Mouse (Mus musculus) hindbrain, embryonic 13.5 days (tissue): ENCODE data around the gene Pin1. TPM values are rescaled to one million over a fixed set of nuclear protein-coding genes. Genes with fewer than 3 reads are reported as not detected.
A peak's percentile ranks its signal among the peaks of the same experiment; 100 is the strongest.

Experiments used
- ATAC-seq: fragments of 200-750 bp; cut with Nextera tagmentation; 2 replicates; pipeline ENCODE4 v1.8.0; 2017; ENCODE audit warnings: moderate TSS enrichment; ENCODE audit not compliant: low FRiP score
- H3K27ac ChIP-seq: fragments of 300-500 bp; sonication (generic); 2 replicates; pipeline ENCODE4 v1.5.1; 2015; ENCODE audit warnings: inconsistent platforms, mild to moderate bottlenecking, moderate library complexity
- H3K27me3 ChIP-seq: fragments of 300-500 bp; sonication (generic); 2 replicates; pipeline ENCODE4 v1.6.1; 2015; ENCODE audit warnings: mild to moderate bottlenecking, inconsistent platforms
- H3K36me3 ChIP-seq: fragments of 300-500 bp; sonication (generic); 2 replicates; pipeline ENCODE4 v1.6.1; 2015; ENCODE audit warnings: mild to moderate bottlenecking, inconsistent platforms
- H3K4me1 ChIP-seq: fragments of 300-500 bp; sonication (generic); replicated peaks from 2 replicates; pipeline ENCODE4 v1.6.1; 2015; ENCODE audit warnings: inconsistent platforms
- H3K4me2 ChIP-seq: fragments of 300-500 bp; sonication (generic); 2 replicates; pipeline ENCODE4 v1.6.1; 2015; ENCODE audit warnings: inconsistent platforms, mild to moderate bottlenecking, moderate library complexity
- H3K4me3 ChIP-seq: fragments of 300-500 bp; sonication (generic); 2 replicates; pipeline ENCODE4 v1.5.1; 2015; ENCODE audit warnings: mild to moderate bottlenecking, inconsistent platforms
- H3K9ac ChIP-seq: fragments of 300-500 bp; sonication (generic); 2 replicates; pipeline ENCODE4 v1.6.1; 2015; ENCODE audit warnings: mild to moderate bottlenecking, inconsistent platforms
- H3K9me3 ChIP-seq: fragments of 300-500 bp; sonication (generic); 2 replicates; pipeline ENCODE4 v1.6.1; 2016; ENCODE audit warnings: inconsistent platforms
- WGBS: fragments of 180-500 bp; shearing (Covaris S2); methylation state at CpG from one replicate; pipeline ENCODE4 v1.1.7; 2015; 5-methylcytosine and 5-hydroxymethylcytosine counted together
- polyA plus RNA-seq: library from polyadenylated mRNA; unstranded; fragments of >200 nt; fragmentation: Nextera tagmentation; extraction: Ambion mirVana; gene quantifications from 2 replicates; pipeline ENCODE4 v1.2.1, GENCODE M21; 2015

Pin1 gene
- polyA plus RNA-seq, 1 experiment from 2014 or later, result 61.5 TPM

- H3K4me2 ChIP-seq, result 0 out of 2 replicates have a peak overlapping the region, but pooled peaks have one; percentile 10
- H3K27me3 ChIP-seq, result no peaks in the 10 kb centered on the region
- peaks cover 58% of the 10 kb centered on the region for H3K4me1 ChIP-seq
- H3K4me3 ChIP-seq, result no peak overlapping the region
- H3K27ac ChIP-seq, result peak overlapping the region; percentile 93
- peak overlapping the region; percentile 46 for H3K9ac ChIP-seq
- H3K9me3 ChIP-seq, result no peaks in the 10 kb centered on the region
- ATAC-seq, result peak; percentile 44
- H3K36me3 ChIP-seq, result peaks cover 61% of the 10 kb centered on the region
- 47% methylated on average over 2 of the region's 2 CpGs for WGBS
These were observed 12.5 kb downstream of the Pin1 start for GRCm38 (mm10) chr9:20664366-20664765.

DNA sequence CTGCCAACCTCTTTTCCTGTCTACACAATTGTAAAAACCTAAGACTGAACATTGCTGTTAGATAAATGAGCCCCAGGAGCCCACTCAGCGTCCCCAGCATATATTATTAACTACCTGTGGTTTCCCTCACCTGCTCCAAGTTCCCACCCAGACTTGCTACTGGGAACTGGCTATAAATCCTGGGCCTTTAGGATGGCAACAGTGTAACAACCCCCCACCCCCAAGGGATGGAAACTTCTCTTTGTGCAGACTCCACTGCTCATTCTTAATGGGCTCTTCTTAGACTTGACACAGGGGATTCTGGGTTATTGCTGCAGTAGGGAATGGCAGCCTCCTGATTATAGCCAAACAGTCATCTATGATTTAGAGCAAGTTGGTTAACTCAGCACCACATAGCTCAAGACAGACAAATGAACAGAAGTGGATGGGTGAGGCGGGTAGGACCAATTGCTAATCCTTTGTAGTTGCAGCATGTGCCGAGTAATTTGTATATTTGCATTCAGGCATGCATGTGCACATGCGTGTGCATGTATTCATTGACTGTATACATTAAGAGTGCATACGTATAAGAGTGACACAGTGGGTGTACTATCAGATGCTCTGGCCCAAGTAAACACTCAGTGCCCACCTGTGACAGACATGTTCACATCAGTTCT, 13.2 kb downstream of the Pin1 start:
- no peak for ATAC-seq
- Histone ChIP-seq H3K27me3 (no peaks in the 10 kb centered on the region), H3K9ac (no peak overlapping the region), H3K27ac (peak overlapping the region; percentile 93), H3K4me1 (peaks cover 58% of the 10 kb centered on the region), H3K4me2 (no peak overlapping the region), H3K36me3 (peaks cover 65% of the 10 kb centered on the region), H3K9me3 (no peaks in the 10 kb centered on the region), H3K4me3 (no peak overlapping the region)
- 74% methylated on average over 5 of the region's 5 CpGs for WGBS

DNA sequence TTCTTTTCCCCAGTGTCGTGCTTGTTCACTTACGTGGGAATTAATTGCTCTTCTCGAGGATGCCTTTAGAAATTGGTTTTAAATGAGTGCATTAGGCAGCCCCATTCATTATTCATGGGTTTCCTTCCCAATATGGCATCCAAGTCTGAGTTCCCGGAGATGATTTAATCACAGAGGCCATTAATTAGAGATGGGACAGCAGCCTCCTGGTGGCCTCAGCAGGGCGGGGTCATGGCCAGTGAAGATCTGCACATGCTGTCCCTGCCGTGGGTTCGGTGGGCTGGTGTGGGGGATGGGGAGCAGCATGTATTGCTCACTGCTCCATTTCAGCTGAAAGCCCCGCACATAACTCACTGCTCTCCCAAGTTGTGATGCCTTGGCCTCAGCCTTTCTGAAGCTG, 14.0 kb downstream of the Pin1 start:
- no peak for ATAC-seq
- H3K4me2 ChIP-seq, result no peak overlapping the region
- 9% methylated on average over 8 of the region's 8 CpGs for WGBS

DNA sequence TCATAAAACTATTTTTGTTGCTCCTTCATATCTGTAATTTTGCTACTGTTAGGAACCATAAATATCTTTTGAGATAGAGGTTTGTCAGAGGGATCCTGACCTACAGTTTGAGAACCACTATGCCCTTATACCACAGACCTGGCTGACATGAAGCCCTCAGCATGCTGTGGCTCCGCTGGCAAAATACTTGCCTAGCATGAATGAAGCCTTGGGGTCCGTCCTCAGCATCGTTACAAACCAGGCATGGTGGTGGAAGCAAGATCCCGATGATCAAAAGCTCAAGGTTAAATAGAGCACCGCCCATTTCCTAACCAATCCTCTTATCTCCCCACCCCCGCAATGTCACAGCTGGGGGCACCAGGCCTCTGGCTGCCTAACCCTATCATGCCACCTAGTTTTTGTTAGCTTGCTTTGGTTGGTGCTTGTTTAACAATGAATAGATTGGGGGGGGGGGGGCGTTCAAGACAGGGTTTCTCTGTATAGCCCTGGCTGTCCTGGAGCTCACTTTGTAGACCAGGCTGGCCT, 14.7 kb downstream of the Pin1 start:
- Histone ChIP-seq H3K27me3 (no peaks in the 10 kb centered on the region), H3K4me3 (no peak overlapping the region), H3K9me3 (no peaks in the 10 kb centered on the region), H3K4me2 (no peak overlapping the region), H3K27ac (peak overlapping the region; percentile 93), H3K9ac (no peak overlapping the region), H3K4me1 (peaks cover 58% of the 10 kb centered on the region), H3K36me3 (peaks cover 59% of the 10 kb centered on the region)
- no peak for ATAC-seq
- whole genome bisulfite sequencing, result 17% methylated on average over 6 of the region's 7 CpGs

More for the DNA sequence above, 14.0 kb downstream of the Pin1 start:
- Histone ChIP-seq H3K27ac (peak overlapping the region; percentile 93), H3K4me3 (no peak overlapping the region), H3K9me3 (no peaks in the 10 kb centered on the region), H3K27me3 (no peaks in the 10 kb centered on the region), H3K36me3 (peaks cover 61% of the 10 kb centered on the region), H3K9ac (no peak overlapping the region), H3K4me1 (peaks cover 58% of the 10 kb centered on the region)

GRCm38 (mm10) chr9:20668065-20668464, 16.2 kb downstream of the Pin1 start:
- Histone ChIP-seq H3K4me1 (peaks cover 44% of the 10 kb centered on the region), H3K4me2 (no peak overlapping the region), H3K36me3 (peaks cover 58% of the 10 kb centered on the region), H3K9me3 (no peaks in the 10 kb centered on the region), H3K27ac (no peak overlapping the region), H3K4me3 (no peak overlapping the region), H3K9ac (no peak overlapping the region), H3K27me3 (no peaks in the 10 kb centered on the region)
- 95% methylated on average over 22 of the region's 22 CpGs for WGBS
- ATAC-seq, result no peak

DNA sequence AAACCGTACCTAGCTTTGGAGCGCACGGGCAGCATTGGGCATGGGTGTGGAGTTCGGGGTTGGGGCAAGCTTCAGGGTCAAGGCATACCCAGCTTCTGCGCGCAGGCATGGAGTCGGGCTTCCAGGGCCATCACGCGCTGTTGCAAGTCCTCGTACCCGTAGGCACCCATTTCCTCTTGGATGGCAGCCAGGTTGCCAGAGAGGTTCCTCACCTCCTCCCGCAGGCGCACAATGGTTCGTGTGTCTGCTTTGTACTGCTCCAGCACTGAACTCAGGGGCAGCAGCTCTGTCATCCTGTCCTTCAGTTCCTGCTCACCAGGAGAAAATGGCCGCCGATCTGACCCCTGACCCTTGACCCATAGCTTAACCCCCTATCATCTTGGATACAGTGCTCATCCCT, 20.2 kb downstream of the Pin1 start:
- Histone ChIP-seq H3K27me3 (no peaks in the 10 kb centered on the region), H3K4me2 (no peak overlapping the region), H3K4me3 (no peak overlapping the region), H3K36me3 (peaks cover 51% of the 10 kb centered on the region), H3K27ac (no peak overlapping the region), H3K4me1 (peaks cover 4% of the 10 kb centered on the region), H3K9ac (no peak overlapping the region), H3K9me3 (no peaks in the 10 kb centered on the region)
- no peak for ATAC-seq
- WGBS, result 91% methylated on average over 16 of the region's 16 CpGs

DNA sequence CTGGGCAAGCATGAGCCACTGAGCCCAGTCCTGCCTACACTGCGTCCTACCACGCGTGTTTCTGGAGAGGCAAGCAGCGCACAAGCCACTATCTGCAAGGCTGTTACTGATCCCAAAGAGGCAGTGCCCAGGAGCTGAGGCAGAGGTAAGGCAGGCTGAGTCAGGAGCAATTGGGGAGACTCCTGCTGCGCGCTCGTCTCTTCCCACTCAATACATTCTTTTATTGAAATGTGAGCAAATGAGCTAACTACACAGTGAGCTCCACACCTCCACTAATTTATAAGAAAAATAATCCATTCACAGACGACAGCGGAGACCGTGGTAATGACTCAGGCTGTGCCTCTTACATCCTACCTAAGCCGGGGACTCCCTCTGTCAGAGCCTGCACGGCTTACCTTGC, 26.0 kb downstream of the Pin1 start:
- no peak for ATAC-seq

GRCm38 (mm10) chr9:20680378-20680958, 28.6 kb downstream of the Pin1 start:
- peak overlapping the region; percentile 66 for H3K27ac ChIP-seq
- H3K4me3 ChIP-seq, result no peak overlapping the region
- H3K4me2 ChIP-seq, result no peak overlapping the region
- peaks cover 2% of the 10 kb centered on the region; the same call in 1 of the 2 replicates for H3K36me3 ChIP-seq
- ATAC-seq, result no peak
- H3K27me3 ChIP-seq, result no peaks in the 10 kb centered on the region
- no peaks in the 10 kb centered on the region for H3K9me3 ChIP-seq
- 51% methylated on average over 9 of the region's 9 CpGs for WGBS
- no peak overlapping the region for H3K9ac ChIP-seq
- peaks cover 30% of the 10 kb centered on the region for H3K4me1 ChIP-seq

More for the DNA sequence above, 26.0 kb downstream of the Pin1 start:
- Histone ChIP-seq H3K4me3 (no peak overlapping the region), H3K27ac (peak overlapping the region; percentile 30; the same call in 1 of the 2 replicates), H3K36me3 (peaks cover 12% of the 10 kb centered on the region), H3K4me1 (peaks cover 30% of the 10 kb centered on the region), H3K4me2 (no peak overlapping the region), H3K9me3 (no peaks in the 10 kb centered on the region), H3K27me3 (no peaks in the 10 kb centered on the region), H3K9ac (no peak overlapping the region)
- WGBS, result 89% methylated on average over 12 of the region's 12 CpGs

DNA sequence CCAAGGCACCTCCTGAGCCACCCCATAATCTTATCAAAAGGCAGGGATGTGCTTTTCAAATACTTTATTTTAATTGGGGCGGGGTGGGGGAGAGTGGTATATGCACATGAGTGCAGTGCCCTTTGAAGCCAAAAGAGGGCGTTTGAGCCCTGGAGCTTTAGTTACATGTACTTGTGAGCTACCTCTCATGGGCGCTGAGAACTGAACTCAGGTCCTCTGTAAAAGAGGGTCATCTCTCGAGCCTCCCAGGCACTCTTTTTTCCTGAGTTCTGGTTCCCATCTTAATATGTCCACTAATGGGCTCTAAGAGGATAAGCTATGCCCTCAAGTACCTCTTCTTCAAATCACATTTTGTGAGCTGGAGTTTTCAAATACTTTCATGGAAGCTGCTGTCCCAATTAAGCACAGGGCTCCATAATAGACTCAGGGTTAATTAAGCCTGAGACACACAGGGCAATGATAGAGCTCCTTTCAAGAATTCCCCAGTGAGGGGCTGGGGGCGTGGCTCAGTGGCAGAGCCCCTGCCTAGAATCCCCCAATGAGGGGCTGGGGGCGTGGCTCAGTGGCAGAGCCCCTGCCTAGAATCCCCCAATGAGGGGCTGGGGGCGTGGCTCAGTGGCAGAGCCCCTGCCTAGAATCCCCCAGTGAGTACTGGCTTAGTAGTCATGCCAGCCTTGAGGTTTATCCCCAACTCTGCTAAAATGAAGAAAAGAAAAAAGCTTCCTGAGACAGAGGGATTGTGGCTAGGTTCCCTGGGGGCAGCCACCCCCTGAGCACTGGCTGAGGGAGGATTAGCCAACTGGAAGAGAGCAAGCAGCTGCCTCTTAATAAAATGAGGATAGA, 29.9 kb downstream of the Pin1 start:
- no peak overlapping the region for H3K4me2 ChIP-seq
- peak; percentile 37; the same call in 1 of the 2 replicates for ATAC-seq
- 0 out of 2 replicates have a peak, but pooled peaks cover 2% of the 10 kb centered on the region for H3K36me3 ChIP-seq
- H3K27ac ChIP-seq, result peak overlapping the region; percentile 63
- 51% methylated on average over 7 of the region's 7 CpGs for WGBS
- no peak overlapping the region for H3K4me3 ChIP-seq
- H3K4me1 ChIP-seq, result peaks cover 30% of the 10 kb centered on the region
- H3K9me3 ChIP-seq, result no peaks in the 10 kb centered on the region
- no peak overlapping the region for H3K9ac ChIP-seq
- H3K27me3 ChIP-seq, result no peaks in the 10 kb centered on the region

DNA sequence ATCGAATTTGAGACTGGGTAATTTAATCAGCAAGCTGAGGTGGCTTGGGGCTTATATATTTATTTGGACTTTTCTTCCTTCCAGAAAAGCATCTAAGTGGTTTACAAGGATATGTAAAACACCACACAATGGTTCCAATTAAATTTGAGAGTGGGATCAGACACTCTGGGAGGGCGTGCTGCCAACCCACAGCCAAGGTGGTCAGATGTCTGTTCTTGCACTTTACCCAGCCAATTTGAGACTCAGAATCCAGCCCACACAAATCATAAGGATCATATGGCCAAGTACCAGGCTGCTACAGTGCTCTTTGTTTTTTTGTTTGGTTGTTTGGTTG, 30.5 kb downstream of the Pin1 start:
- WGBS, result 55% methylated on average over 2 of the region's 2 CpGs
- H3K4me3 ChIP-seq, result no peak overlapping the region
- H3K27ac ChIP-seq, result peak overlapping the region; percentile 63
- H3K27me3 ChIP-seq, result no peaks in the 10 kb centered on the region
- H3K36me3 ChIP-seq, result no peaks in the 10 kb centered on the region
- peaks cover 30% of the 10 kb centered on the region for H3K4me1 ChIP-seq
- H3K4me2 ChIP-seq, result no peak overlapping the region
- no peak overlapping the region for H3K9ac ChIP-seq
- no peak for ATAC-seq
- H3K9me3 ChIP-seq, result no peaks in the 10 kb centered on the region

DNA sequence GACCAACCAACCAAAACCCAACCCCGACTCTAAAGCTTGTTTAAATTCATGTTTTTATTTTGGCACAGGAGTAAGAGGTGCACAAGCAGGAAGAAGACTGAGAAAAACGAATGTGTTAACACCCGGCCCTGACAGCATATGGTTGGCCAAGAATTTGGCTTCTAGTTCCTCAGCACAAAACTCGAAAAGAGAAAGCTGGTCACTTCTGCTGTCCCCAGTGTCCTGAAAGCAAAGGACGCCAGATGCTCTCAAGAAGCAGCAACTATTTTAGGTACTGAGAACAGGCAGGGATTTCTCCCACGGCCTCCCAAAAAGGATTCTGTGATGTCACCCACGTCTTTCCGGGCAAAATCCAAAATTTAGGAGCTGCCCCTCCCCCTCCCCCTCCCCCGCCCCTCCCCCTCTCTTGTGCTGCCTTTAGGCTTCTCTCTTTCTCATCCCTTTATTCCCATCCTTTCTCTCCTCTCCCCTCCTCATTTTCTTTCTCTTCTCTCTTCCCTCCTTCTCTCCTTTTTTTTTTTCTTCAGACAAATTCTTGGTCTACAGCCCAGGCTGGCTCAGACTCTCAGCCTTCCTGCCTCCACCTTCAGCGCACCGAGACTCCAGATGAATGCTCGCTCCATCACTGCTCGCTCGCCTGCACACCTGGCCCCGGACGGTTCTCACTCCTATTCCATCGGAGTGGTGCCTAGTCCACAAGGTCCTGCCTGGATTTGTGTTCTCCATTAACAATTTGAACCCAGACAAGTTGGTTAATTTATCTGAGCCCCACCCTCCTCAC, 33.4 kb downstream of the Pin1 start:
- ATAC-seq, result no peak
- 56% methylated on average over 16 of the region's 17 CpGs for WGBS
- no peaks in the 10 kb centered on the region for H3K9me3 ChIP-seq

GRCm38 (mm10) chr9:20689403-20689802, 37.5 kb downstream of the Pin1 start:
- H3K36me3 ChIP-seq, result no peaks in the 10 kb centered on the region
- H3K9ac ChIP-seq, result no peak overlapping the region
- no peak overlapping the region for H3K4me2 ChIP-seq
- no peak for ATAC-seq
- peak overlapping the region; percentile 86 for H3K27ac ChIP-seq
- H3K4me3 ChIP-seq, result no peak overlapping the region
- WGBS, result 29% methylated on average over 1 of the region's 1 CpGs
- no peaks in the 10 kb centered on the region for H3K27me3 ChIP-seq
- no peaks in the 10 kb centered on the region for H3K9me3 ChIP-seq
- peaks cover 26% of the 10 kb centered on the region for H3K4me1 ChIP-seq

More for the DNA sequence above, 33.4 kb downstream of the Pin1 start:
- peaks cover 24% of the 10 kb centered on the region for H3K4me1 ChIP-seq
- H3K27ac ChIP-seq, result no peak overlapping the region
- no peaks in the 10 kb centered on the region for H3K27me3 ChIP-seq
- H3K36me3 ChIP-seq, result no peaks in the 10 kb centered on the region
- H3K4me3 ChIP-seq, result no peak overlapping the region
- H3K9ac ChIP-seq, result no peak overlapping the region
- H3K4me2 ChIP-seq, result no peak overlapping the region
